Mouse (Mus musculus): ENCODE data around the gene Mprip. TPM values are rescaled to one million over a fixed set of nuclear protein-coding genes. Genes with fewer than 3 reads are reported as not detected.
"Not testable (repeated sequence)": the region's sequence is repeated elsewhere in the genome, so short reads cannot be mapped to it uniquely, and the experiment has no call there.

Mprip gene
- 87.9 and 109 TPM in 2 replicates for polyA plus RNA-seq (2016; fragmentation: Nextera tagmentation; extraction: Ambion mirVana)

- H3K4me3 ChIP-seq, result peak within 1 kb of the TSS; percentile 68
- H3K4me1 ChIP-seq, result peaks cover 32% of the 10 kb centered on the region
- no peaks in the 10 kb centered on the region for H3K27me3 ChIP-seq
- no peak for ATAC-seq (ENCODE audit: insufficient number of reproducible peaks, insufficient read depth, low FRiP score, low TSS enrichment)
- no peaks in the 10 kb centered on the region for H3K9me3 ChIP-seq
- no peaks in the 10 kb centered on the region for H3K36me3 ChIP-seq
- peak within 1 kb of the TSS; percentile 91 for H3K4me2 ChIP-seq (replicated peaks)
- WGBS, result 50% methylated on average over 3 of the region's 3 CpGs
- peak within 1 kb of the TSS; percentile 59 for H3K9ac ChIP-seq
- peak within 1 kb of the TSS; percentile 81; the same call in 1 of the 2 replicates for H3K27ac ChIP-seq
Observed at GRCm38 (mm10) chr11:59661005-59661404, at the start of gene Mprip. Gene Mprip (plus strand): TSS chr11:59661305.

GRCm38 (mm10) chr11:59611646-59612045, 49.5 kb upstream of the Mprip start:
- Histone ChIP-seq H3K4me2 (replicated peaks) (no peak overlapping the region), H3K9me3 (no peaks in the 10 kb centered on the region), H3K27ac (no peak overlapping the region), H3K36me3 (no peaks in the 10 kb centered on the region), H3K4me3 (no peak overlapping the region), H3K27me3 (no peaks in the 10 kb centered on the region), H3K9ac (no peak overlapping the region), H3K4me1 (no peaks in the 10 kb centered on the region)
- 81% methylated on average over 5 of the region's 5 CpGs for WGBS
- ATAC-seq (ENCODE audit: insufficient number of reproducible peaks, insufficient read depth, low FRiP score, low TSS enrichment), result no peak

DNA sequence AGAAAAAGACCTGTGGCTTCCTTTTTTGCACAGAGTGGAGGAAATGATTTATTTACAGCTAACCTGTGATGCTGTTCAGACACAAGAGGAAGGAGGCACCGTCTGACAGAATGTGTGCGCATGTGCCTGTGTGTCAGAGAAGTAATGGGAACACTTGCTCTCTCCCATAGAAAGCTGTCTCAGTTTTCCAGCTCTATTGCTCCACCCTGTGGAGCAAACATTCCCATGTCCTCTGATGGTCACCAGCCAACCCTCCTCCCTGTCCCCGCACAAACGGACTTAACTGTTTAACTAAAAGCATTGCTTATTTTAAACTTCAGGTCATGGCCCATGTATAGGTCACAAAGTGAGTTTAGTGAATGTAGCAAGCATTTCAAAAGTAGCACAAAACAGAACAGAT, 47.0 kb upstream of the Mprip start:
- H3K36me3 ChIP-seq, result no peaks in the 10 kb centered on the region
- H3K27ac ChIP-seq, result no peak overlapping the region
- no peak overlapping the region for H3K9ac ChIP-seq
- no peak overlapping the region for H3K4me3 ChIP-seq
- no peaks in the 10 kb centered on the region for H3K4me1 ChIP-seq
- no peaks in the 10 kb centered on the region for H3K27me3 ChIP-seq
- ATAC-seq (ENCODE audit: insufficient number of reproducible peaks, insufficient read depth, low FRiP score, low TSS enrichment), result no peak
- H3K4me2 ChIP-seq (replicated peaks), result no peak overlapping the region
- 56% methylated on average over 4 of the region's 4 CpGs for WGBS
- no peaks in the 10 kb centered on the region for H3K9me3 ChIP-seq

GRCm38 (mm10) chr11:59616986-59617385, 44.1 kb upstream of the Mprip start:
- WGBS, result 89% methylated on average over 2 of the region's 2 CpGs
- H3K4me1 ChIP-seq; H3K27me3 ChIP-seq; H3K36me3 ChIP-seq; H3K4me3 ChIP-seq; H3K27ac ChIP-seq; ATAC-seq (ENCODE audit: insufficient number of reproducible peaks, insufficient read depth, low FRiP score, low TSS enrichment); H3K9me3 ChIP-seq; H3K4me2 ChIP-seq (replicated peaks); H3K9ac ChIP-seq: not testable (repeated sequence)

DNA sequence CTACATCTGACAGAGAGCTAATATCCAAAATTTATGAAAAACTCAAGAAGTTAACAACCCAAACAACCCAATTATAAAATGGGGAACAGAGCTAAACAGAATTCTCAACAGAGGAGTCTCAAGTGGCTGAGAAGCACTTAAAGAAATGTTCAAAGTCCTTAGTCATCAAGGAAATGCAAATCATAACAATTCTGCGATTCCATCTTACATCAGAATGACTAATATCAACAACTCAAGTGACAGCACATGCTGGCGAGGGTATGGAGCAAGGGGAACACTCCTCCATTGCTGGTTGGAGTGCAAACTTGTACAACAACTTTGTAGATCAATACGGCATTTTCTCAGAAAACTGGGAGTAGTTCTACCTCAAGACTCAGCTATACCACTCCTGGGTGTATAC, 38.9 kb upstream of the Mprip start:
- Histone ChIP-seq H3K27me3 (no peaks in the 10 kb centered on the region), H3K4me2 (replicated peaks) (no peak overlapping the region), H3K4me3 (no peak overlapping the region), H3K4me1 (no peaks in the 10 kb centered on the region), H3K36me3 (no peaks in the 10 kb centered on the region), H3K9me3 (no peaks in the 10 kb centered on the region), H3K9ac (no peak overlapping the region), H3K27ac (no peak overlapping the region)
- 70% methylated on average over 3 of the region's 3 CpGs for WGBS
- no peak for ATAC-seq (ENCODE audit: insufficient number of reproducible peaks, insufficient read depth, low FRiP score, low TSS enrichment)

GRCm38 (mm10) chr11:59624017-59624630, 37.0 kb upstream of the Mprip start:
- ATAC-seq (ENCODE audit: insufficient number of reproducible peaks, insufficient read depth, low FRiP score, low TSS enrichment), result 0 out of 2 replicates have a peak, but pooled peaks have one; percentile 35
- H3K4me3 ChIP-seq, result no peak overlapping the region

DNA sequence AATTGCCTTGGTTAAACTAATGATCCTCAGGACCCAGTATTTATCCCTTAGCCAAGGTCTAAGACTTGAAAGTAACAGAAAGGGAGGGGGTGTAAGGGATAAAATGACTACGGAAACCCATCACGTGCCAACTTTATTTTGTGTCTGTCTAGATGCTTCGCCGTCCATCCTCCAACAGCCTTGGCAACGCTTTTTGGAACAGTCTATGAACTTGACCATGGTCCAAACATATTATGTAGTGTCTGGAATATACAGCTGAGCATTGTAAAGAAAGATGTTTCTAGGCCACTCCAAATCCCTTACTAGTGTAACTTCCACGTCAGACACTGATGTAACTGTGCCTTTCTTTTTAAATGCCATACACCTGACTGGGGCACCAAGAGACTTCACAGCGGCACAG, 34.9 kb upstream of the Mprip start:
- Histone ChIP-seq H3K9ac (no peak overlapping the region), H3K27me3 (no peaks in the 10 kb centered on the region), H3K36me3 (no peaks in the 10 kb centered on the region), H3K4me3 (no peak overlapping the region), H3K4me2 (replicated peaks) (no peak overlapping the region), H3K4me1 (no peaks in the 10 kb centered on the region), H3K9me3 (no peaks in the 10 kb centered on the region), H3K27ac (no peak overlapping the region)
- WGBS, result 88% methylated on average over 7 of the region's 7 CpGs
- no peak for ATAC-seq (ENCODE audit: insufficient number of reproducible peaks, insufficient read depth, low FRiP score, low TSS enrichment)

More at GRCm38 (mm10) chr11:59624017-59624630, 37.0 kb upstream of the Mprip start:
- Histone ChIP-seq H3K4me1 (no peaks in the 10 kb centered on the region), H3K9ac (no peak overlapping the region), H3K27me3 (no peaks in the 10 kb centered on the region), H3K4me2 (replicated peaks) (no peak overlapping the region), H3K9me3 (no peaks in the 10 kb centered on the region), H3K36me3 (no peaks in the 10 kb centered on the region), H3K27ac (no peak overlapping the region)
- 31% methylated on average over 6 of the region's 6 CpGs for WGBS

DNA sequence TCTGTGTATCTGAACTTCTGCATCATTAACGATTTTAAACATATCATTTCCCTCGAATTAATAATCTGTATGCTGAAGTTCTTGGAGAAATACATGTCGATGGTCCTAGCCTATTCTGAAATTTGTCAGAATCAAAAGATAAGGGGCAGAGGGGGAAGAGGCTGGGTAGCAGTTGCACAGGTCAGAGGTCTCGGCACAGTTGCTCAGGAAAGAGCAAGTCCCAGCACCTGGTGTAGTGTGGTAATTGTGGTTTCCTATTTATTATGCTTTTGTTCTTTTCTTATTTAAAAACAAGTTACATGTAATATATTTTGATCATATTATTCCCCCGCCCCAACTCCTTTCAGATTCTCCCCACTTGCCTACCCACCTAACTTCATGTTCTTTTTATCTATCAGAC, 32.9 kb upstream of the Mprip start:
- no peak overlapping the region for H3K4me2 ChIP-seq (replicated peaks)
- no peaks in the 10 kb centered on the region for H3K4me1 ChIP-seq
- no peaks in the 10 kb centered on the region for H3K36me3 ChIP-seq
- no peak for ATAC-seq (ENCODE audit: insufficient number of reproducible peaks, insufficient read depth, low FRiP score, low TSS enrichment)
- H3K9me3 ChIP-seq, result no peaks in the 10 kb centered on the region
- no peaks in the 10 kb centered on the region for H3K27me3 ChIP-seq
- H3K9ac ChIP-seq, result no peak overlapping the region
- 82% methylated on average over 5 of the region's 5 CpGs for WGBS
- no peak overlapping the region for H3K27ac ChIP-seq
- no peak overlapping the region for H3K4me3 ChIP-seq

DNA sequence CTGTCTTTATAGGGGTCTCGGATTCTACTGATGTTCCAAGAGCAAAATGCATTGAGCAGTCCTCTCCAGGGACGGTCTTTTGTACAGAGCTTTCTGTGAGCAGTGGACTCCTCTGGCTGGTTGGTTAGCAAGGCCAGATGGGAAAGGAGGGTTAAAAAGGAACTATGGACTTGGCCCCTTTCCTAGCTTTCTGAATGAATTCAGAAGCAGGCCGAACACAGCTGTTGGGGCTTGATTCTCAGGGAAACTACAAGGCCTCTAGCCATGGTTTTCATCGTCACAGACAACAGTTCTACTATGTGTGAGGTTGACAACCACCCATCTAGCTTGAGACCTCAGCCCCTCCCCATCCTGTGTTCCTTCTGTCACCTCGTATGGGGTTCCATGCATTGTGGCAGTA, 31.2 kb upstream of the Mprip start:
- H3K9me3 ChIP-seq, result no peaks in the 10 kb centered on the region
- no peaks in the 10 kb centered on the region for H3K36me3 ChIP-seq
- H3K4me1 ChIP-seq, result no peaks in the 10 kb centered on the region
- WGBS, result 76% methylated on average over 5 of the region's 5 CpGs
- no peak overlapping the region for H3K4me2 ChIP-seq (replicated peaks)
- no peak overlapping the region for H3K4me3 ChIP-seq
- ATAC-seq (ENCODE audit: insufficient number of reproducible peaks, insufficient read depth, low FRiP score, low TSS enrichment), result no peak
- H3K9ac ChIP-seq, result no peak overlapping the region
- H3K27me3 ChIP-seq, result no peaks in the 10 kb centered on the region
- H3K27ac ChIP-seq, result no peak overlapping the region

GRCm38 (mm10) chr11:59631980-59632379, 29.1 kb upstream of the Mprip start:
- no peaks in the 10 kb centered on the region for H3K4me1 ChIP-seq
- H3K36me3 ChIP-seq, result no peaks in the 10 kb centered on the region
- ATAC-seq (ENCODE audit: insufficient number of reproducible peaks, insufficient read depth, low FRiP score, low TSS enrichment), result no peak
- WGBS, result 81% methylated on average over 4 of the region's 4 CpGs
- H3K4me2 ChIP-seq (replicated peaks), result no peak overlapping the region
- H3K27me3 ChIP-seq, result no peaks in the 10 kb centered on the region
- no peak overlapping the region for H3K4me3 ChIP-seq
- no peaks in the 10 kb centered on the region for H3K9me3 ChIP-seq
- no peak overlapping the region for H3K9ac ChIP-seq
- no peak overlapping the region for H3K27ac ChIP-seq

DNA sequence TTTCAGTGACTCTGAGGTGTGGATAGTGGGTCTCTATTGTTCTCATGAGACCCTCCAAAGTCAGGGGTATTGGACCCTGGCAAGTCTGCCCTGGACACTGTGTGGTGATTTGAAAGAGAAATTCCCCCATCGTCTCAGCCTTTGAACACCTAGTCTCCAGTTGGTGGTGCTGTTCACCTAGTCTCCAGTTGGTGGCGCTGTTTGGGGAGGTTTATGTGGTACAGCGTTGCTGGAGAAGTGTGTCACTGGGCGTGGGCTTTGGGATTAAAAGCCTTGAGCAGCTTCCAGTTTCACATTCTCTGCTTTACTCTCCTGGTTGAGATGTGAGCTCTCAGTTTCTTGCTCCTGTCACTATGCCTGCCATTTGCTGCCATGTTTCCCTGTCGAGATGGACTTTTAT, 28.1 kb upstream of the Mprip start:
- no peak for ATAC-seq (ENCODE audit: insufficient number of reproducible peaks, insufficient read depth, low FRiP score, low TSS enrichment)
- Histone ChIP-seq H3K4me2 (replicated peaks) (no peak overlapping the region), H3K9me3 (peaks cover under 1% of the 10 kb centered on the region; the same call in 1 of the 2 replicates), H3K9ac (no peak overlapping the region), H3K27me3 (no peaks in the 10 kb centered on the region), H3K27ac (no peak overlapping the region), H3K4me3 (no peak overlapping the region), H3K4me1 (no peaks in the 10 kb centered on the region), H3K36me3 (no peaks in the 10 kb centered on the region)
- WGBS, result 26% methylated on average over 5 of the region's 5 CpGs

DNA sequence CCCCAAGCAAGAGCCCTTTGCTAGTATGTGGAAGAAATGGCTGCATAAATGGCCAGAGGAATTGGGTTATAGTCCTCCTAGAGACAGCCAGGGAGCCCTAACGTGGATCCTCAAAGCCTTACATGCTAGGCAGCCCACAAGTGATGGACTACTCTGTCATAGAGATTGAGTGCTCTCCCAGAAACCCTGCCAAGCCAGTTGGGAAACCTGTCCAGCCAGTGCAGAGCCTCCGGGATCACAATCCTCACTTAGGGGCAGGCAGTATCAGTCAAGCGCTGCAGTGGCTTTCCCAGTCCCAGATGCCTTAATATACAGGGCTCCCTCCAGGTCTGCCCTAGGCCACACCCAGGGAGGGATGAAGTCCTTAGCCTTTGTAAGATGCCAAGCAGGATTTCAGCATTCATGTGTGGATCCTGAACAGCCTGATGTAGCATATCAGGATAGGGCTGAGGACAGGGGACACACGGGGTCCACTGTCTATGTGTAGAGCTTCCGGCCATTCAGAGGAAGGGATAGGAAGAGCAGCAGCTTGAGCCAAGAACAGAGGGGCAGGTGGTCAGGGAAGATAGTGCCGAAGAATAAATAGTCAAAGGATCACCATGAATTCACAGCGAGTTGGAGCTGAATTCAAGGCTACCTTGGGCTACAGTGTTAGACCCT, 27.0 kb upstream of the Mprip start:
- H3K36me3 ChIP-seq, result no peaks in the 10 kb centered on the region
- H3K27ac ChIP-seq, result no peak overlapping the region
- peaks cover 5% of the 10 kb centered on the region; the same call in 1 of the 2 replicates for H3K9me3 ChIP-seq
- no peaks in the 10 kb centered on the region for H3K27me3 ChIP-seq
- 73% methylated on average over 7 of the region's 7 CpGs for WGBS
- H3K4me1 ChIP-seq, result no peaks in the 10 kb centered on the region
- H3K9ac ChIP-seq, result no peak overlapping the region
- ATAC-seq (ENCODE audit: insufficient number of reproducible peaks, insufficient read depth, low FRiP score, low TSS enrichment), result no peak
- H3K4me3 ChIP-seq, result no peak overlapping the region
- no peak overlapping the region for H3K4me2 ChIP-seq (replicated peaks)

Data from embryonic facial prominence, embryonic 12.5 days (tissue).